Mouse (Mus musculus): Measurements from ENCODE around the gene Aig1. TPM values are rescaled to one million over a fixed set of nuclear protein-coding genes. Genes with fewer than 3 reads are reported as not detected.
A peak's percentile ranks its signal among the peaks of the same experiment; 100 is the strongest.

Aig1 gene
- polyA plus RNA-seq, 1 experiment from 2014 or later, result 20.3 TPM

DNA sequence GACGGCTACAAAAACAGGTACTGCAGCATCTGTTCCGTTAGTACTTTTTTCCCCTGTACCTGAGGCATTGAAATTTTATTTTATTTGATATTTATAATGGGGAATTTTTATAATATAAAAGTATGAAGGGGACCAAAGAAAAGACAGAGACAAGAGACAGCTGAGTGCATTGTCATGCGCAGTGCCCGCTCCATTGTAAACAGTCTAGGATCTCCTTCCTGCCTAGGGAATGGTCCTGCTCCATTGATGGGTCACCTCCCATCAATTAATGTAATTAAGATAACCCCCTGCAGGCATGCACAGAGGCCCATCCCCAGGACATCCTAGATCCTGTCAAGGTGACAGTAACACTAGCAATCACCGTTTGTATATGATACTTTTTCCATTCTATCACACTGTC is 178.0 kb downstream of the Aig1 start:
- no peak for DNase-seq (ENCODE audit: low spot score)
- no peaks in the 10 kb centered on the region for H3K9me3 ChIP-seq (ENCODE audit: control insufficient read depth, low read length)
- 85% methylated on average over 5 of the region's 5 CpGs for WGBS

DNA sequence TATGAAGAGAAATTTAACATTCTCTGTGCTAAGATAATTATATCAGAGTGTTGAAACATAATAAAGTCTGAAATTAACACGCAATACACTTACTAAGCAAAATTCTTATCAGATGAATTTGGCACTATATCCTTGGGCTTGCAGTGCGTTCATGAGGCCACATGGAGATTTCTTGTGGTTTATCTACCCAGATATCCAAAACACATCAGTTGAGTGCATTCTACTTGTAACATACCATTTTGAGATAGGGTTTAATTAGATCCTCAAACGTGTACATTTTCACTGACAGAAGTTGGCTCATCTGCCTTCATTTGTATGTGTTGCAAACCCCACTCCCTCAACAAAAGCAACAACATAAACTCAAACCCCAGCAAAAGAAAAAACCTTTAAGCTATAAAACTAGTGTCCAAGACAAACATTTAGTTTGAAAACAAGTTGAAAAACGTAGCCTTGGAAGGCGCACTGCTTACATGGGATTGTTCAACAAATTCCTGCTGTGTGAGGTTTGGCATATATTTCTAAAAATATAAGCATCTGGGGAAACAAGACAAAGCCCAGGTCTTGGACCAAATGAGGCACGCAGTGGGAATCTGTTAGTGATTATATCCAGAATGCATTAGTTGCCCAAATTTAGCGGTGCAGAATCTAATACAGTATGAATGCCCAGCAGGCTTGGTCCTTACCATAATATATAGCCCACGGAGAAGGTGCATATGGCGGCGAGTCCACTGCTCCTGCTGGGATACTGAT is 178.8 kb downstream of the Aig1 start:
- no peaks in the 10 kb centered on the region for H3K36me3 ChIP-seq (ENCODE audit: control insufficient read depth, insufficient read depth, low read length)
- H3K4me1 ChIP-seq (replicated peaks; ENCODE audit: control insufficient read depth, insufficient read depth, low read length), result peaks cover 4% of the 10 kb centered on the region
- H3K4me2 ChIP-seq, result no peak overlapping the region
- ATAC-seq (replicated peaks; ENCODE audit: low FRiP score) (no peak), DNase-seq (ENCODE audit: low spot score) (no peak)
- H3K27ac ChIP-seq (ENCODE audit: low read depth, low read length), result no peak overlapping the region
- 85% methylated on average over 10 of the region's 10 CpGs for WGBS
- no peak overlapping the region for H3K9ac ChIP-seq (ENCODE audit: low read depth, low read length)
- H3K4me3 ChIP-seq (ENCODE audit: low read depth, low read length), result no peak overlapping the region
- H3K9me3 ChIP-seq (ENCODE audit: control insufficient read depth, low read length), result no peaks in the 10 kb centered on the region
- no peaks in the 10 kb centered on the region for H3K27me3 ChIP-seq (replicated peaks; ENCODE audit: control insufficient read depth, insufficient read depth, low read length)

More for the DNA sequence above, 178.0 kb downstream of the Aig1 start:
- Histone ChIP-seq H3K4me3 (ENCODE audit: low read depth, low read length) (no peak overlapping the region), H3K27me3 (replicated peaks; ENCODE audit: control insufficient read depth, insufficient read depth, low read length) (no peaks in the 10 kb centered on the region), H3K36me3 (ENCODE audit: control insufficient read depth, insufficient read depth, low read length) (no peaks in the 10 kb centered on the region), H3K4me2 (no peak overlapping the region), H3K9ac (ENCODE audit: low read depth, low read length) (no peak overlapping the region), H3K4me1 (replicated peaks; ENCODE audit: control insufficient read depth, insufficient read depth, low read length) (peaks cover 4% of the 10 kb centered on the region), H3K27ac (ENCODE audit: low read depth, low read length) (no peak overlapping the region)
- no peak for ATAC-seq (replicated peaks; ENCODE audit: low FRiP score)

GRCm38 (mm10) chr10:13688386-13689120 is 180.2 kb downstream of the Aig1 start:
- Histone ChIP-seq H3K27ac (ENCODE audit: low read depth, low read length) (no peak overlapping the region), H3K4me3 (ENCODE audit: low read depth, low read length) (no peak overlapping the region), H3K36me3 (ENCODE audit: control insufficient read depth, insufficient read depth, low read length) (no peaks in the 10 kb centered on the region), H3K4me1 (replicated peaks; ENCODE audit: control insufficient read depth, insufficient read depth, low read length) (peaks cover 4% of the 10 kb centered on the region), H3K4me2 (no peak overlapping the region), H3K9me3 (ENCODE audit: control insufficient read depth, low read length) (no peaks in the 10 kb centered on the region), H3K9ac (ENCODE audit: low read depth, low read length) (no peak overlapping the region), H3K27me3 (replicated peaks; ENCODE audit: control insufficient read depth, insufficient read depth, low read length) (no peaks in the 10 kb centered on the region)
- DNase-seq (ENCODE audit: low spot score), result no peak
- ATAC-seq (replicated peaks; ENCODE audit: low FRiP score), result no peak
- WGBS, result 65% methylated on average over 15 of the region's 15 CpGs

GRCm38 (mm10) chr10:13687182-13687810 is 181.5 kb downstream of the Aig1 start:
- DNase-seq (ENCODE audit: low spot score), result no peak
- no peaks in the 10 kb centered on the region for H3K27me3 ChIP-seq (replicated peaks; ENCODE audit: control insufficient read depth, insufficient read depth, low read length)
- 82% methylated on average over 8 of the region's 8 CpGs for WGBS
- no peak overlapping the region for H3K4me2 ChIP-seq
- no peaks in the 10 kb centered on the region for H3K9me3 ChIP-seq (ENCODE audit: control insufficient read depth, low read length)
- no peaks in the 10 kb centered on the region for H3K36me3 ChIP-seq (ENCODE audit: control insufficient read depth, insufficient read depth, low read length)
- no peak for ATAC-seq (replicated peaks; ENCODE audit: low FRiP score)
- H3K9ac ChIP-seq (ENCODE audit: low read depth, low read length), result no peak overlapping the region
- H3K4me1 ChIP-seq (replicated peaks; ENCODE audit: control insufficient read depth, insufficient read depth, low read length), result peaks cover 4% of the 10 kb centered on the region
- no peak overlapping the region for H3K4me3 ChIP-seq (ENCODE audit: low read depth, low read length)
- no peak overlapping the region for H3K27ac ChIP-seq (ENCODE audit: low read depth, low read length)

DNA sequence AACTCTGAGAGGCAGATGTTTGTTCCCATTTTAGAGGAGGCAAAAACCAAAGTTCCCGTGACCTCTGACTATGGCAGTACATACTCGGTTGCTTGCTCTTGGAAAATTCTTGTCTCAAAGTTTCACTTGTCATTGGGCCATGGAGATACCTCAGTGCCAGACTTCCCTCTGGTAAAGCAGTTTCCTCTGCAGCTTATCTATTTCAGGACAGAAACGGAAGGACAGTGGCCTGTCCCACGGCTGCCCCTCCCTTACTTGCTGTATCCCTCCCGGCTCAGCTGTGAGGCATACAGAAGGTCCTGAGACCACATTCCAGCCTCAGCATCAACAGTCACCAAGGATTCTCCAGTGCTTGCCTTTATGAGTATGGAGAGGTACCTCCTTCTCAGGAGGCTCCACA is 182.7 kb downstream of the Aig1 start:
- Histone ChIP-seq H3K36me3 (ENCODE audit: control insufficient read depth, insufficient read depth, low read length) (no peaks in the 10 kb centered on the region), H3K4me1 (replicated peaks; ENCODE audit: control insufficient read depth, insufficient read depth, low read length) (peaks cover 4% of the 10 kb centered on the region), H3K4me3 (ENCODE audit: low read depth, low read length) (no peak overlapping the region), H3K27me3 (replicated peaks; ENCODE audit: control insufficient read depth, insufficient read depth, low read length) (no peaks in the 10 kb centered on the region), H3K4me2 (no peak overlapping the region), H3K27ac (ENCODE audit: low read depth, low read length) (no peak overlapping the region), H3K9ac (ENCODE audit: low read depth, low read length) (no peak overlapping the region), H3K9me3 (ENCODE audit: control insufficient read depth, low read length) (no peaks in the 10 kb centered on the region)
- ATAC-seq (replicated peaks; ENCODE audit: low FRiP score) (peak; percentile 78), DNase-seq (ENCODE audit: low spot score) (no peak)
- WGBS, result 23% methylated on average over 5 of the region's 5 CpGs

DNA sequence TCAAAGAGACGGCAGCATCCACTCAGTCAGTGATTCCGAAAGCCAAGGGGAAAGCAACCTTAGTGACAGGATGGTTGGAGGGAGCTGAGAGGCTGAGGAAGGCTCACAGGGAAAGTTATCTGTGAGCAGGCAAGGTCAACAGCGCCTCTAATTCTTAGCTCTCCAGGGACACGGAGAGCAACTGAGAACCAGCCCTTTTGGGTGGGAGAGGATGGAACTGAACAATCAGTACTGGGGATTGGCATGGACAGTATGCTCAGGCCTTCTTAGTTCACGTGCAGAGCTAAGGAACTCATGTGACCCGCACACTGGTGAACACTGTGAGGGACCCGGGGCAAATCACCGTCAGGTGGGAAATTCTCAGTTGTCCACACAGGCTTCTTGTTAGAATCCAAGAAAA is 183.4 kb downstream of the Aig1 start:
- peaks cover 4% of the 10 kb centered on the region for H3K4me1 ChIP-seq (replicated peaks; ENCODE audit: control insufficient read depth, insufficient read depth, low read length)
- DNase-seq (ENCODE audit: low spot score) (no peak), ATAC-seq (replicated peaks; ENCODE audit: low FRiP score) (no peak)
- H3K4me2 ChIP-seq, result no peak overlapping the region; the same call in 1 of the 2 replicates
- no peak overlapping the region for H3K9ac ChIP-seq (ENCODE audit: low read depth, low read length)
- no peaks in the 10 kb centered on the region for H3K27me3 ChIP-seq (replicated peaks; ENCODE audit: control insufficient read depth, insufficient read depth, low read length)
- no peak overlapping the region for H3K27ac ChIP-seq (ENCODE audit: low read depth, low read length)
- H3K4me3 ChIP-seq (ENCODE audit: low read depth, low read length), result no peak overlapping the region
- 75% methylated on average over 8 of the region's 8 CpGs for WGBS
- no peaks in the 10 kb centered on the region for H3K36me3 ChIP-seq (ENCODE audit: control insufficient read depth, insufficient read depth, low read length)
- H3K9me3 ChIP-seq (ENCODE audit: control insufficient read depth, low read length), result no peaks in the 10 kb centered on the region

GRCm38 (mm10) chr10:13684452-13684851 is 184.3 kb downstream of the Aig1 start:
- Histone ChIP-seq H3K9ac (ENCODE audit: low read depth, low read length) (no peak overlapping the region), H3K9me3 (ENCODE audit: control insufficient read depth, low read length) (no peaks in the 10 kb centered on the region), H3K4me2 (no peak overlapping the region), H3K27me3 (replicated peaks; ENCODE audit: control insufficient read depth, insufficient read depth, low read length) (no peaks in the 10 kb centered on the region), H3K27ac (ENCODE audit: low read depth, low read length) (no peak overlapping the region), H3K4me1 (replicated peaks; ENCODE audit: control insufficient read depth, insufficient read depth, low read length) (peaks cover 4% of the 10 kb centered on the region), H3K4me3 (ENCODE audit: low read depth, low read length) (no peak overlapping the region), H3K36me3 (ENCODE audit: control insufficient read depth, insufficient read depth, low read length) (no peaks in the 10 kb centered on the region)
- ATAC-seq (replicated peaks; ENCODE audit: low FRiP score) (no peak), DNase-seq (ENCODE audit: low spot score) (no peak)

GRCm38 (mm10) chr10:13682565-13682964 is 186.2 kb downstream of the Aig1 start:
- H3K27ac ChIP-seq (ENCODE audit: low read depth, low read length), result no peak overlapping the region
- H3K4me3 ChIP-seq (ENCODE audit: low read depth, low read length), result no peak overlapping the region
- no peaks in the 10 kb centered on the region for H3K36me3 ChIP-seq (ENCODE audit: control insufficient read depth, insufficient read depth, low read length)
- no peaks in the 10 kb centered on the region for H3K9me3 ChIP-seq (ENCODE audit: control insufficient read depth, low read length)
- H3K4me1 ChIP-seq (replicated peaks; ENCODE audit: control insufficient read depth, insufficient read depth, low read length), result peaks cover 4% of the 10 kb centered on the region
- no peaks in the 10 kb centered on the region for H3K27me3 ChIP-seq (replicated peaks; ENCODE audit: control insufficient read depth, insufficient read depth, low read length)
- no peak overlapping the region for H3K4me2 ChIP-seq
- 57% methylated on average over 3 of the region's 3 CpGs for WGBS
- DNase-seq (ENCODE audit: low spot score), result no peak
- no peak for ATAC-seq (replicated peaks; ENCODE audit: low FRiP score)
- no peak overlapping the region for H3K9ac ChIP-seq (ENCODE audit: low read depth, low read length)
